Mouse (Mus musculus) mature B cell (primary cell): ENCODE results near the gene Pigk.

Source experiments
- in situ Hi-C: fragments of 300-500 bp; cut with MboI; formaldehyde crosslinking; loops from 2 replicates; pipeline ENCODE4 v1.14.3; 2019

Pigk gene

GRCm38 (mm10) chr3:152894935-152895334, 181.0 kb downstream of the Pigk start:
- in situ Hi-C loops: no loop called here

- in situ Hi-C loops: no loop called here
Observed at GRCm38 (mm10) chr3:152896111-152896510, 182.2 kb downstream of the Pigk start.

- in situ Hi-C loops: no loop called here
Observed at GRCm38 (mm10) chr3:152897196-152897595, 183.3 kb downstream of the Pigk start.

GRCm38 (mm10) chr3:152898906-152899305, 185.0 kb downstream of the Pigk start:
- in situ Hi-C loops: no loop called here

GRCm38 (mm10) chr3:152905026-152905425, 191.1 kb downstream of the Pigk start:
- in situ Hi-C loops: no loop called here

- in situ Hi-C loops: no loop called here
Observed at GRCm38 (mm10) chr3:152905800-152906199, 191.9 kb downstream of the Pigk start.

- in situ Hi-C loops: no loop called here
Observed at GRCm38 (mm10) chr3:152907087-152907486, 193.2 kb downstream of the Pigk start.

GRCm38 (mm10) chr3:152907683-152908082, 193.8 kb downstream of the Pigk start:
- in situ Hi-C loops: no loop called here

- in situ Hi-C loops: no loop called here
Observed at GRCm38 (mm10) chr3:152911578-152911977, 197.7 kb downstream of the Pigk start.

- in situ Hi-C loops: no loop called here
Observed at GRCm38 (mm10) chr3:152912216-152913101, 198.6 kb downstream of the Pigk start.

- in situ Hi-C loops: no loop called here
Observed at GRCm38 (mm10) chr3:152913150-152913549, 199.2 kb downstream of the Pigk start.

- in situ Hi-C loops: no loop called here
Observed at GRCm38 (mm10) chr3:152913625-152914024, 199.7 kb downstream of the Pigk start.

- in situ Hi-C loops: no loop called here
Observed at GRCm38 (mm10) chr3:152914376-152914775, 200.5 kb downstream of the Pigk start.

- in situ Hi-C loops: no loop called here
Observed at GRCm38 (mm10) chr3:152917579-152917978, 203.7 kb downstream of the Pigk start.

- in situ Hi-C loops: no loop called here
Observed at GRCm38 (mm10) chr3:152919101-152919500, 205.2 kb downstream of the Pigk start.

- in situ Hi-C loops: no loop called here
Observed at GRCm38 (mm10) chr3:152920365-152920764, 206.5 kb downstream of the Pigk start.

GRCm38 (mm10) chr3:152923530-152923929, 209.6 kb downstream of the Pigk start:
- in situ Hi-C loops: no loop called here

GRCm38 (mm10) chr3:152925364-152925763, 211.5 kb downstream of the Pigk start:
- in situ Hi-C loops: no loop called here

- in situ Hi-C loops: no loop called here
Observed at GRCm38 (mm10) chr3:152926166-152926565, 212.3 kb downstream of the Pigk start.

GRCm38 (mm10) chr3:152928287-152928975, 214.5 kb downstream of the Pigk start:
- in situ Hi-C loops: no loop called here

- in situ Hi-C loops: no loop called here
Observed at GRCm38 (mm10) chr3:152929256-152929787, 215.4 kb downstream of the Pigk start.

- in situ Hi-C loops: no loop called here
Observed at GRCm38 (mm10) chr3:152929788-152930281, 215.9 kb downstream of the Pigk start.

GRCm38 (mm10) chr3:152931354-152931753, 217.5 kb downstream of the Pigk start:
- in situ Hi-C loops: no loop called here
